Mouse (Mus musculus): ENCODE data around the gene Olfr1219. TPM values are rescaled to one million over a fixed set of nuclear protein-coding genes. Genes with fewer than 3 reads are reported as not detected.

Olfr1219 gene
- polyA plus RNA-seq (2015; fragmentation: Nextera tagmentation; extraction: Ambion mirVana), result not detected in 2 replicates

DNA sequence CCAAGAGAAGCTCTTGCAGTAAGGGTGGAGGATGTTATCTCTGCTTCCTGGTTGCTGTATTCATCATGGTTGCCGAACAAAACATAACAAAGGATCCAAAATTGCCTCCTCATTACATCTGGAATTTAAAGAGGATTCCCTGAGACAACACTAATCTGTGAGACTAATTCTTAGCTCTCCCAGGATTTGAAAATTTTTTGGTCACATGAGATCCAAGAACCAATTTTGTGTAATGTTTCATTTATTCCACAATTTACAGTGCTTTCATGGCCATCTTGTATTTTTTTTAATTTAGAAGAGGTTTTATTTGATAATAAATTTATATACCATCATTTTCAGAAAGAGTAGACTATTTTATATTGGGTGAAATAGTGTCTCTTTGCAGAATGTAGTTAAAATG is at the start of gene Olfr1219:
TSS of gene Olfr1219 (minus strand) at position 101 of the 400 bp plus-strand sequence.
- no peak within 1 kb of the TSS for H3K4me3 ChIP-seq
- no peak within 1 kb of the TSS for H3K27ac ChIP-seq
- no peaks in the 10 kb centered on the region for H3K4me1 ChIP-seq
- H3K9me3 ChIP-seq, result no peaks in the 10 kb centered on the region
- no peaks in the 10 kb centered on the region for H3K27me3 ChIP-seq
- 73% methylated on average over 1 of the region's 1 CpGs for WGBS
- no peaks in the 10 kb centered on the region for H3K36me3 ChIP-seq
- no peak within 1 kb of the TSS for H3K4me2 ChIP-seq
- no peak for ATAC-seq (ENCODE audit: insufficient number of reproducible peaks, low FRiP score, low TSS enrichment, low read depth)
- no peak within 1 kb of the TSS for H3K9ac ChIP-seq

DNA sequence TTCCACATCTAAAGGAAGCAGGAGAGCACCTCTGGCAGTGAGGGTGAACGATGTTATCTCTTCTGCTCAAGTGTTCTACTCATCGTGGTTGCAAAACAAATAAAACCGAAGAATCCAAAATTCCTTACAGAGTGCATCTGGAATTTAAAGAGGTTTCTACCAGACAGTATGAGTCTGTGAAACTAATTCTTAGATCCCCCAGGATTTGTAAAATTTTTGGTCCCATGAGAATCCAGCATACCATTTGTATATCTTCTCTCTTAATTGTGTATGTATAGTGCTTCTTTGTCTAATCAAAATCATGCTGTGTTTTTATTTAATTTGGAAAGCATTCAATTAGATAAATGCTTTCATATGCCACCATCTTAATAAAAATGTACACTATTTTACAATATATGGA is 49.6 kb upstream of the Olfr1219 start, which contains the start of gene Olfr1222:
TSS of gene Olfr1222 (minus strand) at position 101 of the 400 bp plus-strand sequence.
- WGBS, result 79% methylated on average over 3 of the region's 3 CpGs
- Histone ChIP-seq H3K9ac (no peak within 1 kb of the TSS), H3K4me3 (no peak within 1 kb of the TSS), H3K4me1 (no peaks in the 10 kb centered on the region), H3K9me3 (no peaks in the 10 kb centered on the region), H3K27ac (no peak within 1 kb of the TSS), H3K27me3 (no peaks in the 10 kb centered on the region), H3K4me2 (no peak within 1 kb of the TSS), H3K36me3 (no peaks in the 10 kb centered on the region)
- ATAC-seq (ENCODE audit: insufficient number of reproducible peaks, low FRiP score, low TSS enrichment, low read depth), result no peak

DNA sequence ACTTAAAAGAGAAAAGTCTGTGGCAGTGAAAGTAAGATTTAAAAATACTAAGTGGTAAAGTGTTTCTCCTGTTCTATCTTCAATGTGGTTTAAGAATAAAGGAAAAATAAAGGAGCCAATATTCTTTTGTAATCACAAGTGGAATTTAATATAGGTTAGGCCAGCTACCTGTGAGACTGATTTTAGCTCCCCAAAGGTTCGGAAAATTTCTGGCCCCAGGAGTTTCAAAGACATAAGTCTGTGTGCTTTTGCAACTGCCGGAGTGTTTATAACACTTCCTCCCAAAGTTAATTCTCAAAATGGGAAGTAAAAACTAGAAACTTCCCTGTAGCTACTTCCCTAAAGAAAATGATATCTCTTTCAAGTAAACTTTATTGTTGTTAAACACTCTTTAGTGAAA is 33.9 kb upstream of the Olfr1219 start, which contains the start of gene Olfr1221:
TSS of gene Olfr1221 (minus strand) at position 101 of the 400 bp plus-strand sequence.
- ATAC-seq (ENCODE audit: insufficient number of reproducible peaks, low FRiP score, low TSS enrichment, low read depth), result no peak
- 69% methylated on average over 2 of the region's 2 CpGs for WGBS

DNA sequence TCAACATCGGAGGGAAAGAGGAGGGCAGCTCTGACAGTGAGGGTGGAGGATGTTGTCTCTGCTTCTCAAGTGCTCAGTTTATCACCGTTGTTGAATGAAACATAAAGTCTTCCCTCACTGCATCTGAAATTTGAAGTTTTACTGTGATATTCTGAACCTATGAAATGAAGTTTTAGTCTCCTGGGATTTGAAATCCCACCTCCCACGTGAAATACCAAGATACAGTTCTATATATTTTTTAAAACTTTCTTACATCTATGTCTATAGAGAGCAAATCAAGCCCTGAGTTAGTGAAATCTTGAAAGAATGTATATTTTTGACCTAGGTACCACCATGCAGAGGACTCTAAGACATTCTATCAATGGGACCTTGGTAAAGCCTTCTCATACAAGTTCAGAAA is 23.4 kb upstream of the Olfr1219 start, which contains the start of gene Olfr1220:
TSS of gene Olfr1220 (minus strand) at position 101 of the 400 bp plus-strand sequence.
- no peak within 1 kb of the TSS for H3K27ac ChIP-seq
- no peaks in the 10 kb centered on the region for H3K4me1 ChIP-seq
- H3K9me3 ChIP-seq, result no peaks in the 10 kb centered on the region
- no peak within 1 kb of the TSS for H3K9ac ChIP-seq
- ATAC-seq (ENCODE audit: insufficient number of reproducible peaks, low FRiP score, low TSS enrichment, low read depth), result no peak
- 74% methylated on average over 3 of the region's 3 CpGs for WGBS
- no peak within 1 kb of the TSS for H3K4me3 ChIP-seq
- no peak within 1 kb of the TSS for H3K4me2 ChIP-seq
- no peaks in the 10 kb centered on the region for H3K36me3 ChIP-seq
- H3K27me3 ChIP-seq, result no peaks in the 10 kb centered on the region

More for the DNA sequence above, 33.9 kb upstream of the Olfr1219 start, which contains the start of gene Olfr1221:
- Histone ChIP-seq H3K4me3 (no peak within 1 kb of the TSS), H3K27me3 (no peaks in the 10 kb centered on the region), H3K4me1 (no peaks in the 10 kb centered on the region), H3K36me3 (no peaks in the 10 kb centered on the region), H3K27ac (no peak within 1 kb of the TSS), H3K9me3 (no peaks in the 10 kb centered on the region), H3K4me2 (no peak within 1 kb of the TSS), H3K9ac (no peak within 1 kb of the TSS)

DNA sequence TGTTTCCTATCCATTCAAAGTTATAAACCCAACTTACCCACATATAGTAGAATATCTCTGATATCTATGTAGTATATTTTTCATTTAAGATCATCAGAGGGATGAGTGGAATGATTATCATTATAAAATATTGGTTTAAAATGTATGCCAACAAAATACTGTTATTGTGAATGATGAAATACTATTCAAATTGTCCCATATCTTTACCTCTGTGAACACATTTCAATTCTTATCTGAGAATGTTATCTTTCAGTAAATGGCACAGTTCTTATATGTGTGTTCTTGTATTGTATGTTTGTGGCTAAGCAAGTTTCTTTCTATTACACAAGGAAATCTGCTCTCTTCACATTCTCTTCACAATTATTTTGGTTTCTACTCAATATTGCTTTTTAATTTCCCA is 22.3 kb upstream of the Olfr1219 start:
- H3K4me3 ChIP-seq, result no peak overlapping the region
- H3K36me3 ChIP-seq, result no peaks in the 10 kb centered on the region
- no peaks in the 10 kb centered on the region for H3K27me3 ChIP-seq
- H3K9me3 ChIP-seq, result no peaks in the 10 kb centered on the region
- H3K9ac ChIP-seq, result no peak overlapping the region
- H3K4me2 ChIP-seq, result no peak overlapping the region
- no peaks in the 10 kb centered on the region for H3K4me1 ChIP-seq
- no peak for ATAC-seq (ENCODE audit: insufficient number of reproducible peaks, low FRiP score, low TSS enrichment, low read depth)
- no peak overlapping the region for H3K27ac ChIP-seq

DNA sequence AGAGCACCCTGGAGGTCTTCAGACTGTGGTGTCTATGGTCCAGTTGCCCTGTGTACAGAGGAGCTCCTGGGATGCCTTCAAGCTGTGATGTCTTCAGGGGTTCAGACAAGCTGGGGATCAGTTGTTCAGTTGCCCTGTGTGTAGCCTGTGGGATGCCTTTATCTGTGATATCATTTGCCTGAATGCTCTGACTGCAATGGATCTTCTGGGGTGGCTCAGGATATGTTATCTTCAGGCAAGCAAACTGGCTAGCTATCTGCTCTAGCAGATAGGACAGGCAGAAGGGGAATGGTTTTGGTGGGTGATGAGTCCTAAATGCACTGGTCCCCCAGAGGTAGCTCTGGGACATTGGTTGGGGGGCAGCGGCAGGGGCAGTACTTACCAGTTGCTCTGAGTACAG is 10.5 kb upstream of the Olfr1219 start:
- WGBS, result 80% methylated on average over 1 of the region's 1 CpGs
- no peak overlapping the region for H3K4me3 ChIP-seq
- no peaks in the 10 kb centered on the region for H3K27me3 ChIP-seq
- H3K36me3 ChIP-seq, result no peaks in the 10 kb centered on the region
- no peak overlapping the region for H3K4me2 ChIP-seq
- no peak overlapping the region for H3K9ac ChIP-seq
- no peaks in the 10 kb centered on the region for H3K4me1 ChIP-seq
- H3K27ac ChIP-seq, result no peak overlapping the region
- H3K9me3 ChIP-seq, result no peaks in the 10 kb centered on the region
- no peak for ATAC-seq (ENCODE audit: insufficient number of reproducible peaks, low FRiP score, low TSS enrichment, low read depth)

DNA sequence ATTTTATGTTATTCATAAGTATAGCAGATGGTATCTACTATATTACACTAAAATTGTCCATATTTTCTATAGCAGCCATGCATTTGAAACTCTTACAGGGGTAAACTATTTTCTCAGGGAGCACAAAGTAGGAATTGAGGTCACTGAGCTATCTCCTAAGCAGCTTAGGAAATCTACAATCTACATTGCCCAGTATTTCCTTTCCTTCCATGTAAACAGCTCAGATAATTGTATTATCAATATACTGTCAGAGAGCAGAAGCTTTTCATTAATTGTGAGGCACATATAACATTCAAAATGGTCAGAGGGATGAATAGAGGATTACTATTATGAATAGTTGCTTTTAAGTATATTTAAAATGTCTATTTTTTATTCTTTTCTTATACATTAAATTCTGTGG is 1.8 kb downstream of the Olfr1219 start:
- H3K4me2 ChIP-seq, result no peak overlapping the region
- H3K4me1 ChIP-seq, result no peaks in the 10 kb centered on the region
- H3K9ac ChIP-seq, result no peak overlapping the region
- no peaks in the 10 kb centered on the region for H3K36me3 ChIP-seq
- no peak overlapping the region for H3K4me3 ChIP-seq
- ATAC-seq (ENCODE audit: insufficient number of reproducible peaks, low FRiP score, low TSS enrichment, low read depth), result no peak
- H3K27ac ChIP-seq, result no peak overlapping the region
- no peaks in the 10 kb centered on the region for H3K9me3 ChIP-seq
- no peaks in the 10 kb centered on the region for H3K27me3 ChIP-seq

DNA sequence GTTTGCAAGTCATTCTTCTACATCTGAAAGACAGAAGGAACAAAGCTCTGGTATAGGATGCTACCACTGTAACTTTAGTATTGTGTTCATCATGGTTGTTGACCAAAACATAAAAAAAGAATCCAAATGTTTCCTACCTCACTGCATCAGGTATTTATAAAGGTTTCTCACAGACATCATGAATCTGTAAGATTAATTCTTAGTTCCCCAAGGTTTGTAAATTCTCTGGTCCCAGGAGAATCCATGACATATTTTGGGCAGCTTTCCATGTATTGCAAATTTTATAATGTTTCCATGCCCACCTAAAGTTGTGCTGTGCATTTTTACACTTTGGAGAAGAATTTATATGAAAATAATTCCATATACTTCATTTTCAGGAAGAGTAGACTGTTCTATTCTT is 22.2 kb downstream of the Olfr1219 start, which contains the start of gene Olfr1218:
TSS of gene Olfr1218 (minus strand) at position 101 of the 400 bp plus-strand sequence.
- H3K27ac ChIP-seq, result no peak within 1 kb of the TSS
- H3K9me3 ChIP-seq, result no peaks in the 10 kb centered on the region
- no peaks in the 10 kb centered on the region for H3K36me3 ChIP-seq
- no peak for ATAC-seq (ENCODE audit: insufficient number of reproducible peaks, low FRiP score, low TSS enrichment, low read depth)
- H3K4me3 ChIP-seq, result no peak within 1 kb of the TSS
- no peaks in the 10 kb centered on the region for H3K4me1 ChIP-seq
- no peaks in the 10 kb centered on the region for H3K27me3 ChIP-seq
- H3K4me2 ChIP-seq, result no peak within 1 kb of the TSS
- H3K9ac ChIP-seq, result no peak within 1 kb of the TSS

DNA sequence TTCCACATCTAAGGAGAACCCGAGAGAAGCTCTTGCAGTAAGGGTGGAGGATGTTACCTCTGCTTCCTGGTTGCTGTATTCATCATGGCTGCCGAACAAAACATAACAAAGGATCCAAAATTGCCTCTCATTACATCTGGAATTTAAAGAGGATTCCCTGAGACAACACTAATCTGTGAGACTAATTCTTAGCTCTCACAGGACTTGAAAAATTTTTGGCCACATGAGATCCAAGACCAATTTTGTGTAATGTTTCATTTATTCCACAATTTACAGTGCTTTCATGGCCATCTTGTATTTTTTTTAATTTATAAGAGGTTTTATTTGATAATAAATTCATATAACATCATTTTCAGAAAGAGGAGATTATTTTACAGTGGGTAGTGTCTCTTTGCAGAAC is 51.3 kb downstream of the Olfr1219 start, which contains the start of gene Olfr1217:
TSS of gene Olfr1217 (minus strand) at position 101 of the 400 bp plus-strand sequence.
- no peak for ATAC-seq (ENCODE audit: insufficient number of reproducible peaks, low FRiP score, low TSS enrichment, low read depth)
- Histone ChIP-seq H3K4me1 (no peaks in the 10 kb centered on the region), H3K27ac (no peak within 1 kb of the TSS), H3K36me3 (no peaks in the 10 kb centered on the region), H3K27me3 (no peaks in the 10 kb centered on the region), H3K9ac (no peak within 1 kb of the TSS), H3K9me3 (no peaks in the 10 kb centered on the region), H3K4me3 (no peak within 1 kb of the TSS), H3K4me2 (no peak within 1 kb of the TSS)
- WGBS, result 73% methylated on average over 2 of the region's 2 CpGs

Other genes with a start within 250 kb of the Olfr1219 start
- not detected in 2 replicates for gene Olfr1204, start 234.2 kb downstream of the Olfr1219 start, polyA plus RNA-seq (2015; fragmentation: Nextera tagmentation; extraction: Ambion mirVana)
- not detected in 2 replicates for gene Olfr1206, start 220.3 kb downstream of the Olfr1219 start, polyA plus RNA-seq (2015; fragmentation: Nextera tagmentation; extraction: Ambion mirVana)
- gene Olfr1208, start 181.2 kb downstream of the Olfr1219 start, polyA plus RNA-seq (2015; fragmentation: Nextera tagmentation; extraction: Ambion mirVana), result not detected in 2 replicates
- gene Olfr1209, start 168.4 kb downstream of the Olfr1219 start, polyA plus RNA-seq (2015; fragmentation: Nextera tagmentation; extraction: Ambion mirVana), result not detected in 2 replicates
- gene Olfr1211, start 145.4 kb downstream of the Olfr1219 start, polyA plus RNA-seq (2015; fragmentation: Nextera tagmentation; extraction: Ambion mirVana), result not detected in 2 replicates
- gene Olfr1212, start 129.5 kb downstream of the Olfr1219 start, polyA plus RNA-seq (2015; fragmentation: Nextera tagmentation; extraction: Ambion mirVana), result not detected in 2 replicates
- not detected in 2 replicates for gene Gm13762, start 103.2 kb downstream of the Olfr1219 start, polyA plus RNA-seq (2015; fragmentation: Nextera tagmentation; extraction: Ambion mirVana)
- not detected in 2 replicates for gene Olfr1214, start 90.9 kb downstream of the Olfr1219 start, polyA plus RNA-seq (2015; fragmentation: Nextera tagmentation; extraction: Ambion mirVana)
- not detected in 2 replicates for gene Olfr1215, start 76.5 kb downstream of the Olfr1219 start, polyA plus RNA-seq (2015; fragmentation: Nextera tagmentation; extraction: Ambion mirVana)
- not detected in 2 replicates for gene Olfr1216, start 65.2 kb downstream of the Olfr1219 start, polyA plus RNA-seq (2015; fragmentation: Nextera tagmentation; extraction: Ambion mirVana)
- not detected in 2 replicates for gene Olfr1217, start 51.4 kb downstream of the Olfr1219 start, polyA plus RNA-seq (2015; fragmentation: Nextera tagmentation; extraction: Ambion mirVana)
- gene Olfr1218, start 22.3 kb downstream of the Olfr1219 start, polyA plus RNA-seq (2015; fragmentation: Nextera tagmentation; extraction: Ambion mirVana), result not detected in 2 replicates
- not detected in 2 replicates for gene Olfr1220, start 23.3 kb upstream of the Olfr1219 start, polyA plus RNA-seq (2015; fragmentation: Nextera tagmentation; extraction: Ambion mirVana)
- not detected in 2 replicates for gene Olfr1221, start 33.8 kb upstream of the Olfr1219 start, polyA plus RNA-seq (2015; fragmentation: Nextera tagmentation; extraction: Ambion mirVana)
- gene Olfr1222, start 49.5 kb upstream of the Olfr1219 start, polyA plus RNA-seq (2015; fragmentation: Nextera tagmentation; extraction: Ambion mirVana), result not detected in 2 replicates
- gene Olfr1223, start 68.0 kb upstream of the Olfr1219 start, polyA plus RNA-seq (2015; fragmentation: Nextera tagmentation; extraction: Ambion mirVana), result not detected in 2 replicates
- gene Olfr1224-ps1, start 80.6 kb upstream of the Olfr1219 start, polyA plus RNA-seq (2015; fragmentation: Nextera tagmentation; extraction: Ambion mirVana), result not detected in 2 replicates
- not detected in 2 replicates for gene Olfr1225, start 91.2 kb upstream of the Olfr1219 start, polyA plus RNA-seq (2015; fragmentation: Nextera tagmentation; extraction: Ambion mirVana)
- gene Olfr1226, start 116.5 kb upstream of the Olfr1219 start, polyA plus RNA-seq (2015; fragmentation: Nextera tagmentation; extraction: Ambion mirVana), result not detected in 2 replicates
- not detected in 2 replicates for gene Olfr1228, start 170.5 kb upstream of the Olfr1219 start, polyA plus RNA-seq (2015; fragmentation: Nextera tagmentation; extraction: Ambion mirVana)
- not detected in 2 replicates for gene Olfr1229, start 204.5 kb upstream of the Olfr1219 start, polyA plus RNA-seq (2015; fragmentation: Nextera tagmentation; extraction: Ambion mirVana)
- not detected in 2 replicates for gene Olfr1230, start 213.8 kb upstream of the Olfr1219 start, polyA plus RNA-seq (2015; fragmentation: Nextera tagmentation; extraction: Ambion mirVana)
- not detected in 2 replicates for gene Olfr1231, start 223.6 kb upstream of the Olfr1219 start, polyA plus RNA-seq (2015; fragmentation: Nextera tagmentation; extraction: Ambion mirVana)
- gene Olfr1232, start 246.2 kb upstream of the Olfr1219 start, polyA plus RNA-seq (2015; fragmentation: Nextera tagmentation; extraction: Ambion mirVana), result not detected in 2 replicates